Mouse (Mus musculus): ENCODE data around the gene Kdelr3. TPM values are rescaled to one million over a fixed set of nuclear protein-coding genes. Genes with fewer than 3 reads are reported as not detected.

Kdelr3 gene
- polyA plus RNA-seq, 1 experiment, result 3.4 TPM

GRCm38 (mm10) chr15:79509998-79510397 is 6.2 kb upstream of the Kdelr3 start:
- peaks cover 41% of the 10 kb centered on the region for H3K27me3 ChIP-seq (ENCODE audit: control insufficient read depth, insufficient read depth, low read length)

GRCm38 (mm10) chr15:79510425-79510824 is 5.8 kb upstream of the Kdelr3 start:
- Histone ChIP-seq H3K4me1 (replicated peaks; ENCODE audit: control insufficient read depth, insufficient read depth, low read length) (peaks cover 17% of the 10 kb centered on the region), H3K36me3 (ENCODE audit: control insufficient read depth, insufficient read depth, low read length) (no peaks in the 10 kb centered on the region), H3K4me3 (ENCODE audit: control insufficient read depth, insufficient read depth, low read length) (no peak overlapping the region), H3K27me3 (ENCODE audit: control insufficient read depth, insufficient read depth, low read length) (peaks cover 36% of the 10 kb centered on the region), H3K27ac (ENCODE audit: control insufficient read depth, insufficient read depth, low read length) (no peak overlapping the region)
- DNase-seq, result no peak
- 92% methylated on average over 7 of the region's 7 CpGs for WGBS
- TF ChIP-seq POLR2A (IDR thresholded peaks at IDR 0.05; ENCODE audit: control insufficient read depth, extremely low read depth, insufficient read depth, low read length, poor library complexity) (no peak), CTCF (IDR thresholded peaks at IDR 0.05; ENCODE audit: borderline replicate concordance, control insufficient read depth, extremely low read depth, insufficient read depth, low read length, poor library complexity) (no peak)

More at GRCm38 (mm10) chr15:79509998-79510397, 6.2 kb upstream of the Kdelr3 start:
- Histone ChIP-seq H3K4me3 (ENCODE audit: control insufficient read depth, insufficient read depth, low read length) (no peak overlapping the region), H3K4me1 (replicated peaks; ENCODE audit: control insufficient read depth, insufficient read depth, low read length) (peaks cover 19% of the 10 kb centered on the region), H3K36me3 (ENCODE audit: control insufficient read depth, insufficient read depth, low read length) (no peaks in the 10 kb centered on the region), H3K27ac (ENCODE audit: control insufficient read depth, insufficient read depth, low read length) (no peak overlapping the region)
- TF ChIP-seq POLR2A (IDR thresholded peaks at IDR 0.05; ENCODE audit: control insufficient read depth, extremely low read depth, insufficient read depth, low read length, poor library complexity) (no peak), CTCF (IDR thresholded peaks at IDR 0.05; ENCODE audit: borderline replicate concordance, control insufficient read depth, extremely low read depth, insufficient read depth, low read length, poor library complexity) (no peak)
- 30% methylated on average over 6 of the region's 6 CpGs for WGBS
- DNase-seq, result no peak

- H3K36me3 ChIP-seq (ENCODE audit: control insufficient read depth, insufficient read depth, low read length), result no peaks in the 10 kb centered on the region
- DNase-seq, result peak; percentile 42
- WGBS, result 6% methylated on average over 61 of the region's 61 CpGs
- H3K4me1 ChIP-seq (replicated peaks; ENCODE audit: control insufficient read depth, insufficient read depth, low read length), result peaks cover 21% of the 10 kb centered on the region
- peaks cover 31% of the 10 kb centered on the region for H3K27me3 ChIP-seq (ENCODE audit: control insufficient read depth, insufficient read depth, low read length)
- H3K27ac ChIP-seq (ENCODE audit: control insufficient read depth, insufficient read depth, low read length), result no peak overlapping the region
- TF ChIP-seq CTCF (IDR thresholded peaks at IDR 0.05; ENCODE audit: borderline replicate concordance, control insufficient read depth, extremely low read depth, insufficient read depth, low read length, poor library complexity), result 0 out of 2 replicates have a peak, but pooled peaks have one; percentile 7
- TF ChIP-seq POLR2A (IDR thresholded peaks at IDR 0.05; ENCODE audit: control insufficient read depth, extremely low read depth, insufficient read depth, low read length, poor library complexity), result no peak
- H3K4me3 ChIP-seq (ENCODE audit: control insufficient read depth, insufficient read depth, low read length), result peak overlapping the region; percentile 28
These were observed 4.5 kb upstream of the Kdelr3 start for GRCm38 (mm10) chr15:79511553-79512320.

GRCm38 (mm10) chr15:79513940-79514339 is 2.3 kb upstream of the Kdelr3 start:
- peak; percentile 14 for DNase-seq
- Histone ChIP-seq H3K36me3 (ENCODE audit: control insufficient read depth, insufficient read depth, low read length) (no peaks in the 10 kb centered on the region), H3K4me1 (replicated peaks; ENCODE audit: control insufficient read depth, insufficient read depth, low read length) (peaks cover 23% of the 10 kb centered on the region), H3K4me3 (ENCODE audit: control insufficient read depth, insufficient read depth, low read length) (no peak overlapping the region), H3K27me3 (ENCODE audit: control insufficient read depth, insufficient read depth, low read length) (peaks cover 23% of the 10 kb centered on the region), H3K27ac (ENCODE audit: control insufficient read depth, insufficient read depth, low read length) (no peak overlapping the region)
- TF ChIP-seq POLR2A (IDR thresholded peaks at IDR 0.05; ENCODE audit: control insufficient read depth, extremely low read depth, insufficient read depth, low read length, poor library complexity) (no peak), CTCF (IDR thresholded peaks at IDR 0.05; ENCODE audit: borderline replicate concordance, control insufficient read depth, extremely low read depth, insufficient read depth, low read length, poor library complexity) (no peak)
- 12% methylated on average over 9 of the region's 9 CpGs for WGBS

GRCm38 (mm10) chr15:79517710-79518109 is 1.5 kb downstream of the Kdelr3 start:
- DNase-seq, result no peak
- WGBS, result 89% methylated on average over 4 of the region's 4 CpGs
- no peak for TF ChIP-seq POLR2A (IDR thresholded peaks at IDR 0.05; ENCODE audit: control insufficient read depth, extremely low read depth, insufficient read depth, low read length, poor library complexity)
- peaks cover 14% of the 10 kb centered on the region for H3K4me1 ChIP-seq (replicated peaks; ENCODE audit: control insufficient read depth, insufficient read depth, low read length)
- no peaks in the 10 kb centered on the region for H3K36me3 ChIP-seq (ENCODE audit: control insufficient read depth, insufficient read depth, low read length)
- no peak overlapping the region for H3K27ac ChIP-seq (ENCODE audit: control insufficient read depth, insufficient read depth, low read length)
- no peak overlapping the region for H3K4me3 ChIP-seq (ENCODE audit: control insufficient read depth, insufficient read depth, low read length)
- H3K27me3 ChIP-seq (ENCODE audit: control insufficient read depth, insufficient read depth, low read length), result peaks cover 7% of the 10 kb centered on the region; the same call in 1 of the 2 replicates

GRCm38 (mm10) chr15:79518571-79518970 is 2.4 kb downstream of the Kdelr3 start:
- Histone ChIP-seq H3K27ac (ENCODE audit: control insufficient read depth, insufficient read depth, low read length) (no peak overlapping the region), H3K27me3 (ENCODE audit: control insufficient read depth, insufficient read depth, low read length) (peaks cover 7% of the 10 kb centered on the region; the same call in 1 of the 2 replicates), H3K4me3 (ENCODE audit: control insufficient read depth, insufficient read depth, low read length) (no peak overlapping the region), H3K4me1 (replicated peaks; ENCODE audit: control insufficient read depth, insufficient read depth, low read length) (peaks cover 14% of the 10 kb centered on the region), H3K36me3 (ENCODE audit: control insufficient read depth, insufficient read depth, low read length) (no peaks in the 10 kb centered on the region)
- TF ChIP-seq POLR2A (IDR thresholded peaks at IDR 0.05; ENCODE audit: control insufficient read depth, extremely low read depth, insufficient read depth, low read length, poor library complexity) (no peak), CTCF (IDR thresholded peaks at IDR 0.05; ENCODE audit: borderline replicate concordance, control insufficient read depth, extremely low read depth, insufficient read depth, low read length, poor library complexity) (no peak)
- WGBS, result 95% methylated on average over 3 of the region's 3 CpGs
- no peak for DNase-seq

Measured in thymus, adult 2 months (tissue).